8 mouse cellular contexts compared by ENCODE assay signal in genomic region chr2:154969740-154970397, GRCm38 (mm10). TPM values are rescaled to one million over a fixed set of nuclear protein-coding genes. Genes with fewer than 3 reads are reported as not detected.
DNase-seq lines count a peak whose midpoint lies in the region; ATAC-seq lines count a peak whose summit lies in the region.
"Not testable (repeated sequence)": the region's sequence is repeated elsewhere in the genome, so short reads cannot be mapped to it uniquely, and the experiment has no call there.
"Had no signal": no experiment of that assay in that cellular context is flagged by ENCODE, and none has a peak within 500 bp of the region (broad histone marks: within the 10 kb centered on the region; RNA-seq: fewer than 3 reads in every experiment).

No protein-coding gene starts in this region.

- ATAC-seq in granulocyte monocyte progenitor cell, adult 5-6 weeks (replicated peaks; ENCODE audit: poor library complexity, severe bottlenecking) = peak; percentile 33

- intact Hi-C loops in left cerebral cortex, postnatal 4 days (cut with DNase I) = not testable (repeated sequence)

- peak; percentile 14 for DNase-seq in NIH3T3 (ENCODE audit: low read depth)
- peak; percentile 24 to 49 for DNase-seq in cerebellum, postnatal 14 days
- DNase-seq in left cerebral cortex, postnatal 4 days = peak; percentile 47
- DNase-seq in lung, postnatal 10 days = peak; percentile 42
- peak; percentile 15 for DNase-seq in mesoderm, embryonic 11.5 days (ENCODE audit: low read depth, low spot score)

RNA-seq across cellular contexts. Expression of gene Gm14226, which starts 48.2 kb away (rescaled TPM):
- not detected in 2 replicates for total RNA-seq in granulocyte monocyte progenitor cell, adult 5-6 weeks (2014; fragmentation: Nextera tagmentation)
- total RNA-seq in granulocyte monocyte progenitor cell, adult 5-6 weeks (2017) = not detected in 2 replicates
- under 1 TPM; 0.24 to 0.30 TPM for total RNA-seq in left cerebral cortex, postnatal 4 days (2021)
- total RNA-seq: gastrocnemius, postnatal 10 days; monocyte, adult 5-6 weeks had no signal

Comparison
In these comparisons a context has a peak if more than half of its experiments do, and no peak if none do; other contexts are left out.
1. Peak in every context shown above with its lines: DNase-seq and ATAC-seq.